Mouse (Mus musculus) forebrain, embryonic 15.5 days (tissue): ENCODE results near the gene Ltbr. TPM values are rescaled to one million over a fixed set of nuclear protein-coding genes. Genes with fewer than 3 reads are reported as not detected.

Source experiments
- ATAC-seq: fragments of 200-750 bp; cut with Nextera tagmentation; replicated peaks from 2 replicates; pipeline ENCODE4 v1.8.0; 2017; ENCODE audit warnings: mild to moderate bottlenecking, moderate TSS enrichment, moderate library complexity
- H3K27ac ChIP-seq: fragments of 300-500 bp; sonication (generic); replicated peaks from 2 replicates; pipeline ENCODE4 v1.5.1; 2015; ENCODE audit warnings: mild to moderate bottlenecking, inconsistent platforms
- H3K27me3 ChIP-seq: fragments of 300-500 bp; sonication (generic); 2 replicates; pipeline ENCODE4 v1.6.1; 2015; ENCODE audit warnings: inconsistent platforms
- H3K36me3 ChIP-seq: fragments of 300-500 bp; sonication (generic); 2 replicates; pipeline ENCODE4 v1.6.1; 2015; ENCODE audit warnings: mild to moderate bottlenecking, inconsistent platforms
- H3K4me1 ChIP-seq: fragments of 300-500 bp; sonication (generic); 2 replicates; pipeline ENCODE4 v1.6.1; 2015; ENCODE audit warnings: inconsistent platforms
- H3K4me2 ChIP-seq: fragments of 300-500 bp; sonication (generic); replicated peaks from 2 replicates; pipeline ENCODE4 v1.6.1; 2015; ENCODE audit warnings: mild to moderate bottlenecking, inconsistent platforms
- H3K4me3 ChIP-seq: fragments of 300-500 bp; sonication (generic); 2 replicates; pipeline ENCODE4 v1.5.1; 2015; ENCODE audit warnings: mild to moderate bottlenecking, inconsistent platforms
- H3K9ac ChIP-seq: fragments of 300-500 bp; sonication (generic); replicated peaks from 2 replicates; pipeline ENCODE4 v1.6.1; 2015; ENCODE audit warnings: mild to moderate bottlenecking, inconsistent platforms
- H3K9me3 ChIP-seq: fragments of 300-500 bp; sonication (generic); 2 replicates; pipeline ENCODE4 v1.6.1; 2016; ENCODE audit warnings: inconsistent platforms
- WGBS: fragments of 180-500 bp; shearing (Covaris S2); methylation state at CpG from one replicate; pipeline ENCODE4 v1.1.7; 2015; ENCODE audit warnings: mixed read lengths; 5-methylcytosine and 5-hydroxymethylcytosine counted together
- polyA plus RNA-seq: library from polyadenylated mRNA; unstranded; fragments of >200 nt; fragmentation: Nextera tagmentation; extraction: Ambion mirVana; gene quantifications from 2 replicates; pipeline ENCODE4 v1.2.1, GENCODE M21; 2015

The Ltbr gene
- 10.8 and 11.5 TPM in 2 replicates for polyA plus RNA-seq

GRCm38 (mm10) chr6:125313546-125314230 is at the start of gene Ltbr:
Ltbr (minus strand) TSS chr6:125313885.
- H3K27ac ChIP-seq: no peak within 1 kb of the TSS
- WGBS: 4% methylated on average over 37 of the region's 46 CpGs

DNA sequence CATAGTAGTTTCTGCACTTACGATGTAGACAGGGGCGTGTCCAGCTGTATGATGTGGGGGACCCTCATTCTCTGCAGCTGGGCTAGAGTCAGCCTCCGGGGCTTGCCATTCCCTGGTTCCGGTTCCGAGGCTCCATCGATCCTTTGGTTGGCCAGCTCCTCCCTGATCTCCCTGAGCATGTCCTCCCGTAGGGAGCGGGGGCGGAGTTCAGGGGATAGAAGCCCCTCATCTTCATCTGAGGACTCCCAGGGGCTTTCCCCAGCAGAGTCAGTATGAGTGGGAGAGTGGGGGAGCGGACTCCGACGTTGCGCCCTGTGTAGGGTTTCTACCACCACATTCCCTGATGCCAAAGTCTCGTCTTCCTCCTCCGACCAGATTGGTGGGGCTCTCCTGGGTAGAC is 49.3 kb upstream of the Ltbr start:
- Histone ChIP-seq H3K4me3 (no peak overlapping the region), H3K4me2 (peak overlapping the region; percentile 26; the same call in 1 of the 2 replicates), H3K36me3 (no peaks in the 10 kb centered on the region), H3K27ac (no peak overlapping the region), H3K9ac (no peak overlapping the region), H3K4me1 (peaks cover 14% of the 10 kb centered on the region), H3K9me3 (no peaks in the 10 kb centered on the region), H3K27me3 (peaks cover 28% of the 10 kb centered on the region)
- 18% methylated on average over 15 of the region's 15 CpGs for WGBS
- ATAC-seq: no peak

More at GRCm38 (mm10) chr6:125313546-125314230, at the start of gene Ltbr:
- peak; percentile 74 for ATAC-seq
- Histone ChIP-seq H3K4me3 (peak within 1 kb of the TSS; percentile 36), H3K27me3 (no peaks in the 10 kb centered on the region), H3K36me3 (no peaks in the 10 kb centered on the region), H3K9me3 (no peaks in the 10 kb centered on the region), H3K4me1 (peaks cover 16% of the 10 kb centered on the region), H3K4me2 (peak within 1 kb of the TSS; percentile 56), H3K9ac (peak within 1 kb of the TSS; percentile 50)

DNA sequence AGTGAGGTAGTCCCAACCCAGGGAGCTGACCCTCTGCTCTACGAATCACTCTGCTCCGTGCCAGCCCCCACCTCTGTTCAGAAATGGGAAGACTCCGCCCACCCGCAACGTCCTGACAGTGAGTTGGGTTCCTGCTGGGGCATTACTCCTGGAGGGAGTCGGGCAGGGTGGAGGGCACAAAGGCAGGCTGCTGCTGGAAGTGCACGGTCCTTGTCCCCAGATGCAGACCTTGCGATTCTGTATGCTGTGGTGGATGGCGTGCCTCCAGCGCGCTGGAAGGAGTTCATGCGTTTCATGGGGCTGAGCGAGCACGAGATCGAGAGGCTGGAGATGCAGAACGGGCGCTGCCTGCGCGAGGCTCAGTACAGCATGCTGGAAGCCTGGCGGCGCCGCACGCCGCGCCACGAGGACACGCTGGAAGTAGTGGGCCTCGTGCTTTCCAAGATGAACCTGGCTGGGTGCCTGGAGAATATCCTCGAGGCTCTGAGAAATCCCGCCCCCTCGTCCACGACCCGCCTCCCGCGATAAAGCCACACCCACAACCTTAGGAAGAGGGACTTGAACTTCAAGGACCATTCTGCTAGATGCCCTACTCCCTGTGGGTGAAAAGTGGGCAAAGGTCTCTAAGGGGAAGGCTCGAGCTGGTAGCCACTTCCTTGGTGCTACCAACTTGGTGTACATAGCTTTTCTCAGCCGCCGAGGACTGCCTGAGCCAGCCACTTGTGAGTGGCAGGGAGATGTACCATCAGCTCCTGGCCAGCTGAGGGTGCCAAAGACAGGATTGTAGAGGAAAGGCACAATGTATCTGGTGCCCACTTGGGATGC is 48.0 kb upstream of the Ltbr start:
- H3K9ac ChIP-seq: peak overlapping the region; percentile 35
- peaks cover 28% of the 10 kb centered on the region for H3K27me3 ChIP-seq
- H3K4me3 ChIP-seq: peak overlapping the region; percentile 30
- peak overlapping the region; percentile 46 for H3K4me2 ChIP-seq
- H3K27ac ChIP-seq: no peak overlapping the region
- H3K36me3 ChIP-seq: no peaks in the 10 kb centered on the region
- H3K9me3 ChIP-seq: no peaks in the 10 kb centered on the region
- WGBS: 12% methylated on average over 38 of the region's 38 CpGs
- peak; percentile 50 for ATAC-seq
- H3K4me1 ChIP-seq: peaks cover 14% of the 10 kb centered on the region

DNA sequence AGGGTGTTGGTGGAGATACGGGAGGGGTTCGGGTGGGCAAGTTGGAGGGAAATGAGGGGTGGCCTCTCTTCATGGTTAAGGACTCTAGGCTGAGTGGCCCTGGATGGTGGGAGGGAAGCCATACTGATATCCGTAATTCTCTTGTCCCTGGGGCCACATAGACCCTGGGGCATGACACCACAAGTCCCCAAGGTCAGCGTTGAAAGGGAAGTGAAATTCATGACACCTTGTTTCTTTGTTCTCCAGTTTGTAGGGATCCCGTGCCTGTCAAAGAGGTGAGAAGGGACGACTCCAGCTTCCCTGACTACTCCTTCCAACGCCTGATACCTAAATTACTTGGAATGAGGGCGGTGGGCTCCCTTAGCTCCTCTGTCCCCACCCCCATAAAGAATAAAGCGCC is 47.2 kb upstream of the Ltbr start:
- ATAC-seq: no peak
- Histone ChIP-seq H3K9me3 (no peaks in the 10 kb centered on the region), H3K4me3 (no peak overlapping the region), H3K27me3 (peaks cover 28% of the 10 kb centered on the region), H3K4me2 (peak overlapping the region; percentile 46; the same call in 1 of the 2 replicates), H3K36me3 (no peaks in the 10 kb centered on the region), H3K4me1 (peaks cover 14% of the 10 kb centered on the region), H3K9ac (no peak overlapping the region), H3K27ac (no peak overlapping the region)
- WGBS: 56% methylated on average over 9 of the region's 9 CpGs

DNA sequence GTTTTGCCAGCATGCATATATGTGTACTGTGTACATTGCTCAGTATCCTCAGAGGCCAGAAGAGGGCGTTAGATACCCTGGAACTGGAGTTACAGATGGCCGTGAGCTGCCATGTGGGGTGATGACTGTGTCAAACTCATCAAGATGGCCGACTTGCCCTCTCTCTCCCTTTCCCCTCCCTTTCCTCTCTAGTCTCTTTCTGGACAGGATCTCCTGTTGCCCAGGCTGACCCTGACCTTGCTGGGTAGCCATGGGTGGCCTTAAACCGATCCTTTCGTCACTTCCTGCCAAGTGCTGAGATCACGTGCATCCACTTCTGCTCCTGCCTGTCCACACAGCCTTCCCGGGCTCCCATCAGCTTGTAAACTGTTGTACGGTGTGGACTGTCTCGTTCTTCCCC is 46.3 kb upstream of the Ltbr start:
- ATAC-seq: no peak
- WGBS: 66% methylated on average over 9 of the region's 9 CpGs
- Histone ChIP-seq H3K9ac (no peak overlapping the region), H3K27me3 (peaks cover 27% of the 10 kb centered on the region), H3K4me2 (no peak overlapping the region), H3K4me3 (no peak overlapping the region), H3K4me1 (peaks cover 22% of the 10 kb centered on the region), H3K27ac (no peak overlapping the region), H3K9me3 (no peaks in the 10 kb centered on the region), H3K36me3 (no peaks in the 10 kb centered on the region)

DNA sequence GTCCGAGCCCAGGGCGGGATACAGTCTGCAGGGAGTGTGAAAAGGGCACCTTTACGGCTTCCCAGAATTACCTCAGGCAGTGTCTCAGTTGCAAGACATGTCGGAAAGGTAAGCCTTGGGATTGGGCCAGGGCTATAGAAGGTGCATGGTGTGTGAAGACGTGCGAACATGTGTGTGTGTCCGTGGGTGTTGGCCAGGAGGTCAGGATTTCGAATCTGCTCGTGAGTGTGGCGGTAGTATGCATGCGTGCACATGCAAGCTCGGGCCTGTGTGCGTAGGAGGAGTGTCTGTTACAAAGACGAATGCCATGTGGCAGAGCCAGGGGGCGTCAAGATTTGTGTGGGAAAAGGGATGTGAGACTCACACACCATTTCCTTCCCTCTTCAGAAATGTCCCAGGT is 43.6 kb upstream of the Ltbr start:
- no peak for ATAC-seq
- no peak overlapping the region for H3K9ac ChIP-seq
- 94% methylated on average over 15 of the region's 15 CpGs for WGBS
- H3K4me2 ChIP-seq: no peak overlapping the region
- no peak overlapping the region for H3K27ac ChIP-seq
- H3K9me3 ChIP-seq: no peaks in the 10 kb centered on the region
- H3K4me1 ChIP-seq: peaks cover 22% of the 10 kb centered on the region
- H3K36me3 ChIP-seq: no peaks in the 10 kb centered on the region
- peaks cover 10% of the 10 kb centered on the region for H3K27me3 ChIP-seq
- no peak overlapping the region for H3K4me3 ChIP-seq

DNA sequence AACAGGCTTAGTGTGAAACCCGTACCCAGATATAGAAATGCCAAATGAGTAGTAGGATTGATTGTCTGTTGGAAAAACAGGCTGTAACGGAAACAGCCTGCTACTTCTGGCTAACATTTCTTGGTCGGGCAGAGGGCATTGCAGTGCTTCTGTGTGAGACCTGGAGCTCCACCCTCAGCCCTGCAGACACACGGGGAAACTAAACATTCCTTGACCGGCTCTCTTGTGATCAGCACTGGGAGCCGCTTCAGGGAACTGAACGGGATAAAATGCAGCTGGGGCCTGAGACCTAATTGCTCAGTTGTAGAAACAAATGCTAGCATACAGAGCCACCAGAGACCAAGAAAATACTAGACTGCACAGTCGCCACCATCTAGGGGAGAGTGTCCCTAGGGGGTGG is 42.6 kb upstream of the Ltbr start:
- ATAC-seq: no peak
- 0 out of 2 replicates have a peak, but pooled peaks cover 2% of the 10 kb centered on the region for H3K27me3 ChIP-seq
- H3K27ac ChIP-seq: no peak overlapping the region
- H3K9me3 ChIP-seq: no peaks in the 10 kb centered on the region
- H3K4me1 ChIP-seq: peaks cover 17% of the 10 kb centered on the region
- H3K9ac ChIP-seq: no peak overlapping the region
- no peak overlapping the region for H3K4me2 ChIP-seq
- no peak overlapping the region for H3K4me3 ChIP-seq
- 55% methylated on average over 8 of the region's 8 CpGs for WGBS
- H3K36me3 ChIP-seq: no peaks in the 10 kb centered on the region

DNA sequence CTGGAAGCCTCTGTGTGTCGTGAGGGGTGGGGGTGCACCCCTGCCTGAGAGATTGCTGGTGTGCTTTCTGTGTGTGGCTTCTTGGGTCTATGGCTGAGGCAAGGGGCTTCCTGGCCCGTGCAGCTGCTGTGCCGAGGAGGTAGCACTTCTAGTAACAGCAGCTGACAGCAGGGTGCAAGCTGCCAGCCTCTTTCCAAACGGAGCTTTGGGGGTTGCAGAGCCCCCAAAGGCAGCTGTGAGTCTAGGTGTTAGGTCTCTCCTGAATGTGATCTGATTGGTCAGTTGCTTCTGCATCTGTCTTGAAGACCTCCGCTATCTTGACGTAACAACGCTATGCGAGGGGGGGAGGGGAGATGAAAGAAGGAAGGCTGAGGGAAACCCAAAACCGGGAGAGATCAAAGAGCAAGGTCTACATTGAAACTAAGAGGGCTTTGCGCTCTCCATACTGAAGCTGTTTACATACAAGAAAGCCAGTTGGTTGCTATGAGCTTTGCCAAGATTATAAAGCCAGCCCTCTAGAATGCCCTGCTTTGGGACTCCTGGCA is 41.6 kb upstream of the Ltbr start:
- Histone ChIP-seq H3K9me3 (no peaks in the 10 kb centered on the region), H3K4me1 (peaks cover 18% of the 10 kb centered on the region), H3K27me3 (no peaks in the 10 kb centered on the region), H3K27ac (no peak overlapping the region), H3K4me3 (no peak overlapping the region), H3K9ac (no peak overlapping the region), H3K36me3 (no peaks in the 10 kb centered on the region), H3K4me2 (no peak overlapping the region; the same call in 1 of the 2 replicates)
- ATAC-seq: no peak
- 9% methylated on average over 10 of the region's 10 CpGs for WGBS

GRCm38 (mm10) chr6:125354352-125355151 is 40.9 kb upstream of the Ltbr start:
- H3K27me3 ChIP-seq: no peaks in the 10 kb centered on the region
- H3K9ac ChIP-seq: no peak overlapping the region
- no peak overlapping the region for H3K27ac ChIP-seq
- H3K4me3 ChIP-seq: no peak overlapping the region
- H3K9me3 ChIP-seq: no peaks in the 10 kb centered on the region
- no peak for ATAC-seq
- WGBS: 21% methylated on average over 14 of the region's 14 CpGs
- H3K36me3 ChIP-seq: no peaks in the 10 kb centered on the region
- peaks cover 25% of the 10 kb centered on the region for H3K4me1 ChIP-seq
- H3K4me2 ChIP-seq: no peak overlapping the region

DNA sequence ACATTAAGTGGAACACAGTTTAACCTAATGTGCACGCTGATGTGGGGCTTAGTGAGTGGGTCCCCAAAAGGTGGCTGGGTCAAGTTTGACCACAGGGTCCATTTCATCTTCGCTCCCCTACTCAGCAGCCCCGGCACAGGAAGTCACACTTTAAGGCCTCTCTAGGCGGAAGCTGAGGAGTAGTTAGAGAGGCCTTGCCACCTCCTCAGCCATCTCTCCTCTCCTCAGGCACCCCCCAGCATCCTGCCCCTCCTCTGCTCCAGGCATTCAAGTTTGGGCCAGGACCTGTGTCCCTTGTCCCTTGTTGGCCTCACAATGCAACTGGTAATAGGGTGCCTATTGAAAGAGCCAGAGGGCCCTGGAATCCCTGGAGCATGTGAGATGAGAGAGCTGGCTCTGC is 40.0 kb upstream of the Ltbr start:
- no peak overlapping the region for H3K4me2 ChIP-seq
- no peaks in the 10 kb centered on the region for H3K27me3 ChIP-seq
- ATAC-seq: no peak
- WGBS: 80% methylated on average over 4 of the region's 4 CpGs
- H3K27ac ChIP-seq: no peak overlapping the region
- H3K36me3 ChIP-seq: no peaks in the 10 kb centered on the region
- no peak overlapping the region for H3K9ac ChIP-seq
- H3K4me3 ChIP-seq: no peak overlapping the region
- peaks cover 34% of the 10 kb centered on the region for H3K4me1 ChIP-seq
- H3K9me3 ChIP-seq: no peaks in the 10 kb centered on the region

DNA sequence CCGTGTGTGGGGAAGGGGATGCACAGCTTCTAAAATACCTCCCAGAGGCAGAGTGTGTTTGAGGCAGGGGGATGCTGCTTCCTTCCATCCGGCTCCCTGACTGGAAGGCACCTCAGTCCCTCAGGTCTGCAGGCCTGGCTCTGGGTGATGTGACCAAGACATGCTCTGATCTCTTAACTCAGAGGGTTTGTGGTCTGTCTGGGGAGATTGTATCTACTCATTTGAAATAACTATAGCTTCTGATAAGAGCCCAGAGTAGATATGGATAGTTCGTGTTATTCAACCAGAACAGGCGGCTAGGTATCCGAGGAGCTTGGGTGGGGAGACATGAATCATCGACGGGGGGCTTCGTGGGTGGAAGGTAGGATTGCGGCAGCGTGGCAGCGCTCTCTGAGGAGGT is 39.5 kb upstream of the Ltbr start:
- no peak for ATAC-seq
- no peak overlapping the region for H3K4me2 ChIP-seq
- H3K4me1 ChIP-seq: peaks cover 34% of the 10 kb centered on the region
- no peak overlapping the region for H3K27ac ChIP-seq
- 80% methylated on average over 11 of the region's 11 CpGs for WGBS
- no peak overlapping the region for H3K9ac ChIP-seq
- H3K9me3 ChIP-seq: no peaks in the 10 kb centered on the region
- no peaks in the 10 kb centered on the region for H3K36me3 ChIP-seq
- H3K4me3 ChIP-seq: no peak overlapping the region
- H3K27me3 ChIP-seq: no peaks in the 10 kb centered on the region
